Mouse (Mus musculus) hindbrain, embryonic 14.5 days (tissue): ENCODE data around the gene Slco4a1. TPM values are rescaled to one million over a fixed set of nuclear protein-coding genes. Genes with fewer than 3 reads are reported as not detected.
A peak's percentile ranks its signal among the peaks of the same experiment; 100 is the strongest.

ENCODE experiments used
- ATAC-seq: fragments of 200-750 bp; cut with Nextera tagmentation; 2 replicates; pipeline ENCODE4 v1.8.0; 2017; ENCODE audit warnings: moderate number of reproducible peaks, mild to moderate bottlenecking, moderate TSS enrichment, moderate library complexity; ENCODE audit not compliant: low FRiP score
- DNase-seq: peaks from one replicate; pipeline ENCODE4 v3.0.0-alpha.2; 2015; ENCODE audit warnings: low spot score
- H3K27ac ChIP-seq: fragments of 300-500 bp; sonication (generic); 2 replicates; pipeline ENCODE4 v1.5.1; 2014; ENCODE audit warnings: mild to moderate bottlenecking, moderate library complexity
- H3K27me3 ChIP-seq: fragments of 300-500 bp; sonication (generic); 2 replicates; pipeline ENCODE4 v1.6.1; 2014; ENCODE audit warnings: mild to moderate bottlenecking, low read length, mixed read lengths; ENCODE audit not compliant: control insufficient read depth, insufficient read depth
- H3K36me3 ChIP-seq: fragments of 300-500 bp; sonication (generic); replicated peaks from 2 replicates; pipeline ENCODE4 v1.6.1; 2014; ENCODE audit not compliant: control insufficient read depth, insufficient read depth
- H3K4me1 ChIP-seq: fragments of 300-500 bp; sonication (generic); replicated peaks from 2 replicates; pipeline ENCODE4 v1.6.1; 2014; ENCODE audit warnings: antibody characterized with exemption, low read length, mixed read lengths; ENCODE audit not compliant: control insufficient read depth, insufficient read depth
- H3K4me2 ChIP-seq: fragments of 300-500 bp; sonication (generic); replicated peaks from 2 replicates; pipeline ENCODE4 v1.6.1; 2014; ENCODE audit warnings: mild to moderate bottlenecking, moderate library complexity
- H3K4me3 ChIP-seq: fragments of 300-500 bp; sonication (generic); replicated peaks from 2 replicates; pipeline ENCODE4 v1.5.1; 2014; ENCODE audit warnings: mild to moderate bottlenecking, low read length
- H3K9ac ChIP-seq: fragments of 300-500 bp; sonication (generic); 2 replicates; pipeline ENCODE4 v1.6.1; 2014
- H3K9me3 ChIP-seq: fragments of 300-500 bp; sonication (generic); 2 replicates; pipeline ENCODE4 v1.6.1; 2016; ENCODE audit warnings: low read length; ENCODE audit not compliant: control insufficient read depth
- WGBS: fragments of 180-500 bp; shearing (Covaris S2); extraction: QIAGEN DNeasy Blood & Tissue Kit; methylation state at CpG from one replicate; pipeline ENCODE4 v1.1.7; 2014; 5-methylcytosine and 5-hydroxymethylcytosine counted together
- polyA plus RNA-seq: library from polyadenylated mRNA; unstranded; fragments of >200 nt; fragmentation: Nextera tagmentation; extraction: Ambion mirVana; gene quantifications from 2 replicates; pipeline ENCODE4 v1.2.1, GENCODE M21; 2014

The Slco4a1 gene
- polyA plus RNA-seq, 1 experiment from 2014 or later, result 1.4 TPM

DNA sequence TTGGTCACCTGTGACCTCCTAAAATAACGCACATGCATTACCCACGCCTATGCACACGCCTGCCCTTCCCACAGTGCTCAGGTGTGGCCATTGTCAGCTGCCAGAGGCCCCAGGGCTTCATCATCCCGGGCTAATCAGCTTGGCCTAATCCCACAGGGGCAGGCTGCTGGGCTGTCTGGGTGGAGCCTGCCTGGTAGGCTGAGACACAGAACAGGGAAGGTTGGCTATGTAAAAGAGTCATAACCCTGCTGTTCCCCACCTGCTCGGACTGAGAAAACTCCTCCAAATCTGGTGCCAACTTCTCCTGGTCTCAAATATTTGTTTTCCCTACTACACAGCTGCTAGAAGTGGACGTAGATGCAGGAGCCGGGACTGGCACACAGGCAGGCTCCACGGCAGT is 4.8 kb downstream of the Slco4a1 start:
- Histone ChIP-seq H3K27me3 (peaks cover 23% of the 10 kb centered on the region), H3K9ac (no peak overlapping the region), H3K4me3 (no peak overlapping the region), H3K9me3 (no peaks in the 10 kb centered on the region), H3K36me3 (no peaks in the 10 kb centered on the region), H3K4me2 (no peak overlapping the region), H3K4me1 (no peaks in the 10 kb centered on the region; the same call in 1 of the 2 replicates), H3K27ac (no peak overlapping the region)
- no peak for ATAC-seq
- WGBS, result 50% methylated on average over 8 of the region's 8 CpGs
- no peak for DNase-seq

DNA sequence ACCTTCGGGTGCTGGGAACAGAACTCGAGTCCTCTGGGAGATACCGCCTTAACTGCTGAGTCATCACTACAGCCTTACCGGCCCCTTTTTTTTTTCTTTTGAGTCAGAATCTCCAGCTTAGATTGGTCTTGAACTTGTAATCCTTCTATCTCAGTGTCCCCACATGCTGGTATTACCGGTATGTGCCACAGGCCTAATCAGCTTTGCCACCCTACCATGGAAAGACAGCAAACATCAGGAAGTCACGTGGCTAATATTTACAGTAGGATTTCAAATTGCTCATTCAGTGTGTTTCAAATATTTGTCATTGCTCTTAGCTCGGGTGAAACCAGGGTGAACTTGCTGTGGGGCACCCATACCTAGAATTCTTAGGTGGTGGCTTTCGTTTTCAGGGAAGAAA is 6.5 kb downstream of the Slco4a1 start:
- DNase-seq (no peak), ATAC-seq (no peak)
- H3K27me3 ChIP-seq, result peaks cover 5% of the 10 kb centered on the region
- no peak overlapping the region for H3K4me3 ChIP-seq
- WGBS, result 87% methylated on average over 8 of the region's 8 CpGs
- no peaks in the 10 kb centered on the region for H3K9me3 ChIP-seq
- H3K9ac ChIP-seq, result no peak overlapping the region
- no peaks in the 10 kb centered on the region for H3K4me1 ChIP-seq
- no peaks in the 10 kb centered on the region for H3K36me3 ChIP-seq
- H3K27ac ChIP-seq, result no peak overlapping the region
- no peak overlapping the region for H3K4me2 ChIP-seq

DNA sequence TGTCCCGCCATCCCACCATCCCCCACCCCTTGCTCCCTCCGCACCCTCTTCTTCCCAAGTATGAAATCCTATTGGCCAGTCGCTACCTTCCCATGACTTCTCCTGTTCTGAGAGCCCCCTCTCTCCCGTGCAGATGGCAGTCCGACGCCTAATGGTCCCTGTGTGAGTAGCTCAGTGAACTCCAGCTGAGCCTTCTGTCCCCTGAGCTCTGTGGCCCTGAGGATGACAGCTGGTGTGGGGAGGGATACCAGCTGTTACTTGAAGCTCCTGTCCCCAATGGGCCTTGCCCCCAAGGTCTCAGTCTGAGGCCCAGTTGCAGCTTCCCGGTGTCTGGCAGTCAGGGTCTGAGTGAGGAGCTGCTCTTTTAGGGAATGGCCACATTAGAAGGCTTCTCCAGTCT is 10.5 kb downstream of the Slco4a1 start:
- no peaks in the 10 kb centered on the region for H3K36me3 ChIP-seq
- ATAC-seq (no peak), DNase-seq (no peak)
- 34% methylated on average over 7 of the region's 7 CpGs for WGBS
- H3K4me2 ChIP-seq, result no peak overlapping the region
- H3K4me1 ChIP-seq, result no peaks in the 10 kb centered on the region
- H3K27ac ChIP-seq, result no peak overlapping the region
- no peak overlapping the region for H3K9ac ChIP-seq
- no peaks in the 10 kb centered on the region for H3K9me3 ChIP-seq
- H3K27me3 ChIP-seq, result 0 out of 2 replicates have a peak, but pooled peaks cover 2% of the 10 kb centered on the region
- no peak overlapping the region for H3K4me3 ChIP-seq

DNA sequence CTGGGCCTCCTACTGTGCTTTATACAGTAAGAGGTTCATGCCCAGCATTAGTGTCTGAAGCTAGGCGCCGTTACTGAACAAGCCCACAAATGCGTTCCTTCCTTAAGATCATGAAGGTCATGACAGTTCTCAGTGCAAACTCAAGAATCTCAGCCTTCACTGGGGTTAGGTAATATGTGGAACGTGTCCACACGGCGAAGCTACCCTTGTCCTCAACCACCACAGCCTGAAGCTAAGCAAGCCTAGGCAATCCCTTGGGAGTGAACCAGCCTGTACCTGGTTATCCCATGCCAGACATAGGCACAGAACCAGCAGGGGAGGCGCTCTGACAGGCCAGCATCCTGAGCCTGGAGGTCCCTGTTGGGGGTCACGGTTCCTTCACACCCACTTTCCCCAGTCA is 12.8 kb downstream of the Slco4a1 start:
- no peak for DNase-seq
- H3K9me3 ChIP-seq, result no peaks in the 10 kb centered on the region
- H3K27ac ChIP-seq, result no peak overlapping the region
- no peak overlapping the region for H3K4me2 ChIP-seq
- H3K27me3 ChIP-seq, result 0 out of 2 replicates have a peak, but pooled peaks cover 3% of the 10 kb centered on the region
- no peak overlapping the region for H3K9ac ChIP-seq
- H3K4me1 ChIP-seq, result no peaks in the 10 kb centered on the region
- H3K36me3 ChIP-seq, result no peaks in the 10 kb centered on the region
- no peak overlapping the region for H3K4me3 ChIP-seq
- WGBS, result 91% methylated on average over 8 of the region's 8 CpGs
- ATAC-seq, result no peak

DNA sequence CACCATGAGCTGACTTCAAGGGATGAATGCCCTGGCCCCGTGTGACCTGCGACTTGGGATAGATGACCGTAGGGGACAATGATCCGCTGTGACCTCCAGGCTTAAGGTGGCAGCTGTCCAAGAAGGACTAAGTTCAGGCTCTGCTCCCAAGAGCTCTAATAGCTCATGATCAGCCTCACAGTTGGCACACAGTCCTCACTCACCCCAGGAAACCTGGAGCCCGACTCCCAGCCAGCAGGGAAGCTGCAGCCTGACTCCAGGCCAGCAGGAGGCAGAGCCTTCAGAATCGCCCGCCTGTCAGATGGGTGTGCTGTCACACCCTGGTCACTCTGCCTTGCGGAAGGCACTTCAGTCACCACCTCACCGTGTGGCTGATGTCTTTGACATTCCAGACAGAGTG is 13.7 kb downstream of the Slco4a1 start:
- H3K9ac ChIP-seq, result no peak overlapping the region
- H3K27me3 ChIP-seq, result 0 out of 2 replicates have a peak, but pooled peaks cover 3% of the 10 kb centered on the region
- no peaks in the 10 kb centered on the region for H3K9me3 ChIP-seq
- ATAC-seq (no peak), DNase-seq (no peak)
- H3K4me1 ChIP-seq, result no peaks in the 10 kb centered on the region
- WGBS, result 74% methylated on average over 9 of the region's 9 CpGs
- H3K36me3 ChIP-seq, result no peaks in the 10 kb centered on the region
- no peak overlapping the region for H3K4me2 ChIP-seq
- no peak overlapping the region for H3K4me3 ChIP-seq
- no peak overlapping the region for H3K27ac ChIP-seq

DNA sequence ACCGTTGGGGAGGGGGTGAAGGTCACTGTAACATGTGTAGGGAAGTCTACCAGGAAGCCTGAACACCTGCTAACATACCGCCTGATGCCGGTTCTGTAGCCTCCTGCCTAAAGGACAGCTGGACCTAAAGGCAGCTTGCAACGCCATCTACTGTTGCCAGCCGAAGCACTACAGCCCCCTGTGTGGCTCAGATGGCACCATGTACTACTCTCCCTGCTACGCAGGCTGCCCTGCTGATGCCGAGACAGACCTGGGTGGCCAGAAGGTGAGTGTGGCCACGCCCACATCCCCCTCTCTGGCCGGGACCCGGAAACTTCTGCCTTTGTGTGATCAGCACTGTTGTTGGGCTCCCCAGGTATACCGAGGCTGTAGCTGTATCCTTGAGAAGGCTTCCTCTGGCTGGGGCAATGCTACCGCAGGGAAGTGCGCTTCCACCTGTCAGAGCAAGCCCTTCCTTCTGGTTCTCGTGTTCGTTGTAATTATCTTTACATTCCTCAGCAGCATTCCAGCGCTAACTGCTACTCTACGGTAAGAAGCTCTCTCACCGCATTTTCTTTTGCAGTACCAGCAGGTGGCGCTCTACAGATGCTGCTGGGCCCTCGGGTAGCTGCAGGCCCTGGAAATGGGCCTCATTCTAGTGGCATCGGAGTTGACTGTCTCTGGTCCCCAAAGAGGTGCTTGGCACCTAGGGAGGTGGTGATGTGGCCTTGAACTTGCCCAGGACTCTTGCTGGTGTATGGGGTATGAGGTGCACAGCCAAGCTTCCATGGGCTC is 16.4 kb downstream of the Slco4a1 start:
- Histone ChIP-seq H3K36me3 (no peaks in the 10 kb centered on the region), H3K9me3 (no peaks in the 10 kb centered on the region), H3K27me3 (0 out of 2 replicates have a peak, but pooled peaks cover 3% of the 10 kb centered on the region), H3K4me1 (no peaks in the 10 kb centered on the region), H3K9ac (no peak overlapping the region), H3K4me2 (no peak overlapping the region), H3K27ac (no peak overlapping the region), H3K4me3 (no peak overlapping the region)
- peak; percentile 56 for ATAC-seq
- DNase-seq, result peak; percentile 57
- WGBS, result 9% methylated on average over 21 of the region's 21 CpGs

DNA sequence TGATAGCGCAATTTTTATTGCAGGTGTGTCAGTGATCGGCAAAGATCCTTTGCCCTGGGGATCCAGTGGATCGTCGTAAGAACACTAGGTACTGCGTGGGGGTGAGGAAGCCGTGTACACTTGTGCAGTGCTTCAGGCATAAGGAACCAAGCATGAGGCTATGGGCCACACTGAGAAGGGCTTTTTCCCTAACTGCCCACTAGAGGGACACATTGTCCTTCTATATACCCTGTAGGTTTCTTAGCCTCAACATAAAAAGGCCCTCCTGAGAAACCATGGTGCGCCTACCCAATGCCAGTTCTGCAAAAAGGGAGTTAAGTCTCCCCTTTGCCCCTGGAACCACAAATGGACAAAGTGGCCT is 17.0 kb downstream of the Slco4a1 start:
- H3K4me2 ChIP-seq, result no peak overlapping the region
- H3K27me3 ChIP-seq, result peaks cover 3% of the 10 kb centered on the region; the same call in 1 of the 2 replicates
- WGBS, result 42% methylated on average over 7 of the region's 7 CpGs
- peak; percentile 86 for DNase-seq
- no peaks in the 10 kb centered on the region for H3K9me3 ChIP-seq
- H3K36me3 ChIP-seq, result no peaks in the 10 kb centered on the region
- H3K4me3 ChIP-seq, result no peak overlapping the region
- no peaks in the 10 kb centered on the region for H3K4me1 ChIP-seq
- peak; percentile 80 for ATAC-seq
- no peak overlapping the region for H3K9ac ChIP-seq
- H3K27ac ChIP-seq, result no peak overlapping the region

DNA sequence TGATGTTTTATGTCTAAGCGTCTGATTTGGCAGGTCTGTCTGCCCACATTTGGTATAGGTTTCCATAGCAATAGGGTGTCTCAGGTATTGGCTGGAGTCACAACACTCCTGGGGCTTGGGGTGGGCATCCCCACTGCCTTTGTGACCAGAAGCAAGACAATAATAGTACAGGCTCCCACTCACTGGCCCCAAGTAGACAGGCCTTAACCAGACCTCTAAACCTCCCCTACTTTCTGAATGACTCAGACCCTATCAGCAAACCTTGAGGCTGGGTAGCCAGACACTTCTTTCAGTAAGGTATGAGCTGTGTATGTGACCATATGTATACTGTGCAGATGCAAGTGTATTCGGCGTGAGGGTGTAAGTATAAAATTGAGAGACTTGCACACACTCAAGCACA is 18.8 kb downstream of the Slco4a1 start:
- H3K9ac ChIP-seq, result no peak overlapping the region
- DNase-seq (no peak), ATAC-seq (no peak)
- 96% methylated on average over 3 of the region's 3 CpGs for WGBS
- peaks cover 3% of the 10 kb centered on the region; the same call in 1 of the 2 replicates for H3K27me3 ChIP-seq
- no peak overlapping the region for H3K4me2 ChIP-seq
- H3K4me1 ChIP-seq, result no peaks in the 10 kb centered on the region
- H3K36me3 ChIP-seq, result no peaks in the 10 kb centered on the region
- no peak overlapping the region for H3K27ac ChIP-seq
- no peak overlapping the region for H3K4me3 ChIP-seq
- no peaks in the 10 kb centered on the region for H3K9me3 ChIP-seq

DNA sequence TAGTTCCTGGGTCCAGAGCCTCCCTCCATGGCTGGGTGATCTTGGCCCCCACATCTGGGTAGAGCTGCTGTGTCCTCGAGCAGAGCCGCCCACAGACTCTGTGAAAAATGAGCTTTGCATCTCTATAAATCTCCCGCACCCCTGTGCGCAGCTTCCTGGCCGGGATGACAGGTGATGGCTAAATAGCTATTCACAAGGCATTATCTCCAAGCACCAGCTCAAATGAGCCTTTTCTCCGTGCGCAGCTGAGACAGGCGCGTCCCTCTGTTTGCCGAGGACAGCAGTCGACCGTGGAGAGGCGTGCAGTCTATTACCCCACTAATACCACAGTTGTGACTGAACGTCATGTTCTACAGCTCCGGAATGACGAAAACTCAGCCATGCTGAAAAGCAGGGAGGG is 26.2 kb downstream of the Slco4a1 start:
- Histone ChIP-seq H3K36me3 (no peaks in the 10 kb centered on the region), H3K4me2 (peak overlapping the region; percentile 13; the same call in 1 of the 2 replicates), H3K9me3 (no peaks in the 10 kb centered on the region), H3K4me1 (peaks cover 10% of the 10 kb centered on the region; the same call in 1 of the 2 replicates), H3K27me3 (no peaks in the 10 kb centered on the region; the same call in 1 of the 2 replicates), H3K27ac (peak overlapping the region; percentile 8; the same call in 1 of the 2 replicates), H3K4me3 (no peak overlapping the region), H3K9ac (no peak overlapping the region)
- 6% methylated on average over 16 of the region's 16 CpGs for WGBS
- DNase-seq, result peak; percentile 40
- peak; percentile 49; the same call in 1 of the 2 replicates for ATAC-seq
